Mouse (Mus musculus): Measurements from ENCODE around the gene Tex50.

Tex50 gene

DNA sequence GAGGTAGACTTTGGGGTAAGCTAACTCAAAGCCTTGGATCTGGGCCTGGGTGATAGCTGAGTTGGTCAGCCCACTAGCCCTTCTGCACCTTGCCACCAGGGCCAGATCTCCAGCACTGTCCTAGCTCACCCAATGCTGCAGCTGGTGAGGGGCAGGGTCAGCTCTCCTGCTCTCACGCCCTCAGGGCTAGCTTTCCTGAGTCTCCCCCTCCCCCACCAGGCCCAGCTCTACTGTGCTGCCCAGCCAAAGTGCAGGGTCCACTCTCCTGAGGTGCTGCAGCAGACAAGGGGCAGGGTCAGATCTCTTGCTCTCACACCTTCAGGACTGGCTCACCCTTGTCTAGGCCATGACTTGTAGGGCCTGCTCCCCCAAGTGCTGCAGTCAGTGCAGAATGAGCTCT is 32.7 kb downstream of the Tex50 start:
- no peak for DNase-seq (ENCODE audit: low read depth in 2 of 2, low spot score in 2 of 2)

DNA sequence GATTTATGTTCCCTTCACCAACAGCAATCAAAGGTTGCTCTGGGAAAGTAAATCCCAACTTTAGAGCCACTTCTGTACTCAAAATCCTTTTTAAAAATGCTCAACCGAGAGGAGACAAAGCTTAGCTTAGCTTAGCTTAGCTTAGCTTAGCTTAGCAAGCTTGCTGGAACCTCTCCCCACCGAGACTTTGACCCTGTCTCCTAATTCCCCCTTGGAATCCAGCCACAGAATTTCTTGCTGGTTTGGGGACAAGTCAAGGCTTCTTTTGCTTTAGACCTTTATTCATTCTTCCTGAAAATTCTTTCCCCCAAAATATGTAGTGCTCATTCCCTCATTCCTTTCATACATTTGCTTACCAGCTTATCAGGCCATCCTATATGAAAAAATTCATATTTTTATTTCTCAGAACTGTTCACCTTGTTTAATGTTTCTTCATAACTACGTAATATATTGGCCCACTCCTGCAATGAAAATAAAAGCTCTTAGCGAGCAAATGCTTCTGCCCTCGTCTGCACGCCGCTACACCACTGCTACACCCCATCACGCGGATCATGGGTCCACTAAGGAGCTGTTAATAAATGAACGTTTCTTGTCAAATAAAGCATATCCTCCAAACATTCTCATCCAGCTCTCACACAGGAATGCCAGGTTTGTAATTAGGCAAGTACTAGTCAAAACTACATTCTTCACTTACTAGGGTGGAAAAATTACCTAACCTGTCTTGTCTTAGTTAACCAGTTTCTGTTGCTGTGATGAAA is 36.3 kb downstream of the Tex50 start:
- no peak for DNase-seq (ENCODE audit: low read depth in 2 of 2, low spot score in 2 of 2)

DNA sequence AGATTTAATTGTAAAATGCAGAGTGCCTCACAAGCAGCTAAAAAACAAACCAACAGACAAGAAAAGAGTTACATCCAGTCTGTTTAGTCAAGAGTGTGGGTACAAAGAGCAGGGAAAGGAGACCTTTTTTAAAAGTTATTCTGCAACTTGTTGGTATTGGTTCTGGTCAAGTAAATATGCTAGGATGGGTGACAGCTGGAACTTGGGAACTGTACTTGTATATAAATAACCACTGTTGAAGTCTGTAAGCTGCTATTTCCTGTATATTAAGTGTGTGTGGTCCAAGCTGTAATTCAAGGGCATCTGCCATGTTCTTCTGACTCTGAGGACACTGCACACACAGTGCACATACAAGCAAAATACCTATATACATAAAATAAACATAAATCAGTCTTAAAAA is 44.5 kb downstream of the Tex50 start:
- no peak for DNase-seq (ENCODE audit: low read depth in 2 of 2, low spot score in 2 of 2)

- no peak for DNase-seq (ENCODE audit: low read depth in 2 of 2, low spot score in 2 of 2)
Observed at GRCm38 (mm10) chr1:161109216-161109615, 49.9 kb downstream of the Tex50 start.

Data from CD8-positive naive resting alpha-beta T cell, adult 2 months (primary cell).